Mouse (Mus musculus) gastrocnemius, postnatal 10 days (tissue): ENCODE results near the gene Prelid3b. TPM values are rescaled to one million over a fixed set of nuclear protein-coding genes. Genes with fewer than 3 reads are reported as not detected.

Source experiments
- DNase-seq: peaks from one replicate; pipeline ENCODE4 v3.0.0; 2021; ENCODE audit warnings: mixed read lengths
- long read RNA-seq, 2 experiments: library from polyadenylated mRNA; stranded (forward); transcript quantifications; one replicate each; pipeline ENCODE4 v2.0.0; 2021
- total RNA-seq, 2 experiments: library from RNA; stranded (reverse); gene quantifications; 2 replicates each; pipeline ENCODE4 v1.2.3; 2021

Gene Prelid3b
- total RNA-seq: 10 to 100 TPM; 55.8 to 56.1 TPM
- long read RNA-seq, experiment 1, transcript Prelid3b-201 (6 exons, 1,553 nt): major isoform, 86 of 106 reads
- long read RNA-seq, experiment 1, partial matches to known transcripts: 3 of 106 reads
- long read RNA-seq, experiment 1, other reads (novel, unspliced or antisense): 17 of 106 reads
- long read RNA-seq, experiment 2, transcript Prelid3b-201 (6 exons, 1,553 nt): major isoform, 111 of 122 reads
- long read RNA-seq, experiment 2, partial matches to known transcripts: 2 of 122 reads
- long read RNA-seq, experiment 2, other reads (novel, unspliced or antisense): 9 of 122 reads

- DNase-seq: peak; percentile 100
Measured at GRCm38 (mm10) chr2:174472818-174473549, at the start of gene Prelid3b. TSS of gene Prelid3b (minus strand) at chr2:174473081.

DNA sequence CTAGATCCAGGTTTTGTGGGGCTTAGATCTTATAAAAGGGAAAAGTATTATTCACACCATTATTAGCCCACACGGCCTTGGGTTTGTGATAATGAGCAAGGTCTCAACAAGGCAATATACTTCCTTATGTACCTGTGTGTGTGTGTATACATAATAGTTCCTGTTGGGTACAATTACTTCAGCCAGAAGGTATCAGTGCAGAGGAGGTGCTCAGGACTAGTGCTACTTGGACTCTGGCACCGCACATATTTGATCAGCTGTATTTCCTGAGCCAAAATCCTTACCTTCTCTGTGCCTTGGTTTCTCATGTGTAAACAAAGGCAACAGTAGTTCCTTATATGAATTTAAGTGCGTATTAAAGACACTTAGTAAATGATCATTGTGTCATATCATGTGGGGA, 49.3 kb upstream of the Prelid3b start:
- DNase-seq: no peak

GRCm38 (mm10) chr2:174517141-174518079, 44.5 kb upstream of the Prelid3b start:
- no peak for DNase-seq

DNA sequence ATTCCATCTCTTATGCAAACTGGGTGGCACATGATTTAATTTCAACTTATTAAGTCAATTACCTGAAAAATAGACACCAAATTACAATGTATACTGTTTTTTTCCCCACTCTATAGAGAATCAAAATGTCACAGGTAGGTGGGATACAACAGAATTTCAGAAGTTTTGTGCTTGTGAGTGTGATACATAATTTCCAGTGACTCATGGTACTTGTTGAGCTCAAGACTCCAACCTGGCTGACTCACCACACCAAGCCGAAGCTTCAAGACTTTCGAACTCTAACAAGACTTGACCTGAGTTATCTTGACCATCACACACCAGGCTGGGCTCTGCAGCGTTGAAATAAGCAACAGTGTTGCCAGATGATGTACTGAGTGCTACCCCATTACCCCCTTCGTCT, 42.0 kb upstream of the Prelid3b start:
- no peak for DNase-seq

GRCm38 (mm10) chr2:174513827-174514226, 40.9 kb upstream of the Prelid3b start:
- DNase-seq: no peak

DNA sequence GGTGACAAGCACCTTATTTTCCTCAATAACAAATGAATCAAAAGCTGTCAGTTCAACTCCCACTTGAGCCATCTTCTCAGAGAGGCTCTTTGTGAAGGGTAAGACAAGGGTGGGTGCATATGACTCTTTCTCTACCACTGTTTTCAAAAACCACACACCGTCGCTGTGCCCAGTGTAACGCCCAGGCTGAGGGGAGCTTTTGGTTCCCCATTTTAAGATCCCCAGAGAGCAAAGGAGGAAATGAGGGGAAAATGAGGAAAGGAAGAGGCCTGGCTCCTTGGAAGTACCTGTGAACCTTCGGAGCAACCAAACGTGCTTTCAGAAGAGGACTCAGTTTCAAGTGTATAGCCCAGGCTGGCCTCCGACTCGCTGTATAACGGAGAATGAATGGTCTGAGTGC, 36.9 kb upstream of the Prelid3b start:
- no peak for DNase-seq

DNA sequence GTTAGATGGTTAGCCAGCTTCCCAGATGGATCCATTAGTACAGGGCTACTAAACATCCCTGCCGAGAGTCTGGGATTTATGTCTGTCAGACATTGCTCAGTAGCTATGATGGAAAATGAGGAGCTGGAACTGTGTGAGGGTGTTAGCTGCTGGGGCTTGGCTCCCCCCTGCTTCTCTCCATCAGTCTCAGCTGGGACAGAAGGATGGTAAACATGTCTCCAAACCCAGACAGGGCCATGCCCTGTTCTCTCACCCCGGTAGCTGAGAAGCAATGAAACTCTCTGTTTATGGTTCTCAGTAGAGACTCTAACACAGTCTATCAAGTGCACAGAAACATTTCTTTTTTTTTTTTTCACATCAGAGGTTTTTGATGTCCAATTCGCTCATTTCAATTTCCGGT, 35.1 kb upstream of the Prelid3b start:
- no peak for DNase-seq

- DNase-seq: no peak
Measured at GRCm38 (mm10) chr2:174502831-174503460, 30.1 kb upstream of the Prelid3b start.

DNA sequence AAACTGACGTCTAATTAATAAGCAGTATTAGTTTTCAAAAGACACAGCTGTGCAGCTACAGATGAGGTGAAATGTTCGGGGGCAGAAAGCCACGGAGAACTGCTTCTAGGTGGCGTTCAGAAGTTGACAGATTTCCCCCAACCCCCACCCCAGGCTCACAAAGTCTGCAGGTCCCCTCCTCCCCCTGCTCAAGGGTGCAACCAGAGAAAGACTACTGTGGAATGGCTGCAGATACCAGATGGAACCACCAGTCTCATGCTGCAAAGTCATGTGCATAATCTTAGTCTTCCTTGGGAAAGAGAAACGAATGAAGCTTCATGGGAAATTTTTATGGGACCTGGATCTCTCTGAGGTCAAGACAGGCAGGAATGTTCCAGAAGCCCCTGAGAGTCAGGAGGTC, 29.4 kb upstream of the Prelid3b start:
- no peak for DNase-seq

DNA sequence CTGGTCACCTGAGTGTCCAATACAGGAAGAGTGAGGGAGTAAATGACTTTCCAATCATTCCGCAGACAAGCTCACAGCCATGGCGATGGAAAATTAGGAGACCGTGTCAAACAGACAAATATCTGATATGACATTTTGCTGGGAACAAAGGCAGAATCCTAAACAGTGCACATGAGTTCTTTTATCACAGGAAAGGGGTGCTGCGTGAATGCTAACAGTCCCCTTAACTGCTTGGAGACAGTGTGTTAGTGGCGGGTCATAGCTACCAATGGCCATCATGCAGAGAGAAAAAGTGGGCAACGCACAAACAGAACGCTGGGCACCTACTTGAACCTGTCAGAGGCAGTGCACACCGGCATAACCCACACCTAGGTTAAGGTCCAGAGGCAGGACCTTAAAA, 28.6 kb upstream of the Prelid3b start:
- DNase-seq: no peak

GRCm38 (mm10) chr2:174500814-174501503, 28.1 kb upstream of the Prelid3b start:
- no peak for DNase-seq

- no peak for DNase-seq
Measured at GRCm38 (mm10) chr2:174492858-174493257, 20.0 kb upstream of the Prelid3b start.

DNA sequence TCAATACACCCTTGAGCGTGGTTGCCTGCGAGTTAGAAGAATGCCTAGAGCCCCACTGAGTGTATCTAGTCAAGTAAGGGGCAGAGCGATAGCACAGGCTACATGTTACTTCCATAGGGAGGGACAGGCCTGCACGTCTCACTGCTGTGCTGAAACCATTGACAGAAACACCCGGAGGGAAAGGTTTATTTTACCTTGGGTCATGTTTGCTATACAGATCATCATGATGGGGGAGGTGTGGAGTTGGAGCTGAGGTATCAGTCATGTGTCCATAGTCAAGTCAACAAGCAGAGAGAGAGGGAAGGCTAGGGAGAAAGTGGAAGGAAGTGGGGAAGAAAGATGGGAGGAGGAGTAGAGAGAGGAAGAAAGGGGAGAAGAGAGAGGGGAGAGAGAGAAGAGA, 14.1 kb upstream of the Prelid3b start:
- DNase-seq: no peak

DNA sequence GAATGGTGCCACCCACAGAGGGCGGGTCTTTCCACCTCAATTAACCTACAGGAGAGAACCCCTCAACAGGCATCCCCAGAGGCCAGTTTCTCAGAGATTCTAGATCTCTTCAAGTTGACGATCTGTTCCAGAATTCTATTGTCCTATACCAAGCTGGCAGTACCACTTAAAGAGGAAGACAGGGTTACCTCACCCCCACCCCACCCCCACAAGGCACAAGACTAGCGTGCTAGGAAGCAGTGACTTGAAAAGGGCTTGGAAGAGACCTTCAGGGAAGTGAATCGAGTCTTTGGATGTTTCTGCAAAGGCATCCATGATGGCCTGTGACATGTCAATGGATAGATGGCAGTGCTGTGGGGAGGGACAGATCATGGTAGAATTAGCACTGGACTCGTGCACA, 5.9 kb upstream of the Prelid3b start:
- no peak for DNase-seq

DNA sequence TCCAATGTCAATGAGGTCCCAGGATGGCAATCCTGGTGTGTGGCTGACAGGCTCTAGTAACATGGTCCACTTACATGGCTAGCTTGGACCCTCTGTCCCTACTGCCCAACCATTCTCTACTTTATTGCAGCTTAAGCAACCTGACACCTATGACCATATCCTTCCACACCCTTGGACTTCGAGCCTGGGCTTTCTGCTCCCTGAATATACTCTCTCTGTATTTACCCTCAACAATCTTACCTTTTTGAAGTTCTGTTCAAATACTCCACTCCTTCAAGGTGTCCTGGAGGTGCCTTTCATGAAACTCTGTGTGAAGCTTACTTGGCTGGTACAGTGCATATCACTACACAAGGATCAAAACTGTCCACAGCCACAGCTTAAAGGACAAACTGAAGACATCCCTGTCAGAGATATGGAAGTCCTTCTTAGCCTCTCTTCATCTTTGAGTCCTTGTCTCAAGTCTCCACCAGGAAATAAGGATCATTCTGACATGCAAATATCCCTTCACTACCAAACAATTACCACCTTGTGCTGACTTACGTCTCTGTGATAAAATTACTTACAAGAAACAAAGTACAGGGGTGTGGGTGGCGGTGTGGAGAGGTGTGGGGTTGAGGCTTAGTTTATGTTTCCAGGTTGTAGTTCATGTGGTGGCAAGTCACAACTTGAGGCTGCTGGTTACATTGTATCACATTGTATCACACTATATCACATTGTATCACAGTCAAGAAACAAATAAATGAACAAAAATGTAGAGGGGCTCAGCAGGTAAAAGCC, 4.8 kb upstream of the Prelid3b start:
- DNase-seq: no peak

DNA sequence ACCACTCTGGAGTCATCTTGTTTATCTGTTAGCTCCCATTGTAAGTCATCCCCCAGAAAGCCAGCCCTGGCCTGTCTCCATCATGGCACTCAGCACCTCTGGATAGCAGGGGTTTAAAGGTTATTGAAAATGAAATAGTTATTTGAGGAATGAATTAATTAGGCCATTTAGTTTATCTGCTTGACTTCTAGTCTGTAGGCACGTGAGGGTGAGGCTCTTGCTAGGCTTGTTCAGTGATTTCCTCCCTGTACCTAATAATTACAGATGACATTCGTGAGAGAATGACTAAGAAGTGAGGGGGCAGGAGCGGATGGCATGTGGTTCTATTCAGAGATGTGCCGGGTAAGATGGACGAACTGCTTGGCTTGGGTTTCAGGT, 658 bp upstream of the Prelid3b start:
- DNase-seq: no peak

DNA sequence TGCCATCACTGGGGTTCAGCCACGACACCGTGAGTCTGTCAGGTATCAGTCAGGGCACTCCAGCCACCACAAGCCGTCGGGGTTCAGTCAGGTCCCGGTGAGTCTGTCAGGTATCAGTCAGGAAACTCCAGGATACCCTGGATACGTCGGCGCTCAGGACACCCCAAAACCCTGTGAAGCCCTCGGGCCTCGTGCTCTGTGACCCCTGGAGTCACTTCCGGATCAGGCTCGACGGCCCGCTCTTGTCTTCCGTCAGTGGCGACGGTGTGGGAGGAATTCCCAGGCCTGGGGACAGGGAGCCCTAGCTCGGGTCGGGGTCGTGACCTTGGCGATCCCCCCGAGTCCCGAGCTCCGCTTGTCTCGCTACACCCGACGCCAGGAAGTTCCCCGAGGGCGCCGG, 474 bp downstream of the Prelid3b start:
- no peak for DNase-seq

DNA sequence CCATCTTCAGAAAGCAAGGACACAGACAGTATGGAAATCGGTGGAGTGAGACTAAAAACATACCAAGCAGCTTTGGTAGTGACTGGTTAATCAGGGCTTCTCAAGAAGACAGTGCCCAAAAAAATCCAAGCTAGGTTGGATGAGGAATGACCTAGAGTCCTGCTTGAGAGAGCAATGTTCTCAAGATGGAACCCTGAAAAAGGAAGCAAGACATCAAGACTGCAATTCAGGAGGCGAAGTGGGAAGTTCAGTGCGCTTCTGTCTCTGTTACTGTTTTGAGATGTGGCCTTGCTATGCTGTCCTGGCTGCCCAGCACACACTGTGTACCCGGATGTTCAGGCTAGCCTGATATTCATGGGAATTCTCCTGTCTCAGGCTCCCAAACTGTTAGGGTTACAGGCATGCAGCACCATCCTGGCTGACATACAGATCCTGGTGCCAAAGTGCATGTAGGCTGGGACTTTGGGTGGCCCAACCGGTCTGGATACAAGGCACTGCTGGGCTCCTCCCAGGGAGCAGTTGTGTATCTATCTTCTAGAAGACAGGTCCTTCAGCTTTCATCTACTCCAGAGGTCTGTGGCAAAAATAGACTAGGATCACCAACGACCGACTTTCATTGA, 2.0 kb downstream of the Prelid3b start:
- no peak for DNase-seq

GRCm38 (mm10) chr2:174470333-174470732, 2.5 kb downstream of the Prelid3b start:
- no peak for DNase-seq

DNA sequence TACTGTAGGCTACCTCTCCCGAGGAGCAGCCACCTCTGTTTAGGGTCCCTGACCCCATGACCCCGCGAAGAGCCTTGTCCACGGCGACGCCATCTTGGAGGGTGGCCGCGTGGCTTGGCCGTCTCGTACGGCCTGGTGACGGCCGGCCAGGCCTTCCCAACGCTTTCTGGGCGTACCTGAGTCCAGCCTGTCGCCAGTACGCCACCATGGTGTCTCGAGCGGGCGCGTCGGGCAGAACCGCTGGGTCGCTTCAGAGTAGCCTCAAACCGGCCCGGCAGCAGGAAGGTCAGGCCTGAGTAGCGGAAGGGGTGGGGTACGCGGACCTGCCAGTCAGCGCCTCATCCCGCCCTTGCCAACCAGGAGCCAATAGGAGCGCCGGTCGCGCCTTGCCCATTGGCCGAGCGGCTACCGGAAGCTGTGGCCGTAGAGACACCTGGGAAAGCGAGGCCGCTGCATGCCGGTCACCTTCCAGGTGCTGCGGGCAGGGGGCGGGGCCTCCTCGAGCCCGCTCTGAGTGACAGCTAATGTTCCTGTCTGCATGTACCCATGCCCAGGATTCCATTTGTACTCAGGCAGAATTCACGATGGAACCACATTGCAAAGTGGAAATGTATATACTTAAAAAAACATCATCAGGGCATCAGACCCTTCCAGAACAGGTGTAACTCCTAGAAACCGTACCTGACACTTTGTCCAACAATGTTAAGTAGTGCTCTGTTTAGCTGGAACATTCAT, 8.9 kb downstream of the Prelid3b start, which contains the start of gene Atp5e:
Gene Atp5e, minus strand, starts transcription at position 317 of the 735 bp plus-strand sequence.
- peak; percentile 94 for DNase-seq
